Mouse (Mus musculus): ENCODE measurements around the gene Cetn4.
A peak's percentile ranks its signal among the peaks of the same experiment; 100 is the strongest.

Gene Cetn4

DNA sequence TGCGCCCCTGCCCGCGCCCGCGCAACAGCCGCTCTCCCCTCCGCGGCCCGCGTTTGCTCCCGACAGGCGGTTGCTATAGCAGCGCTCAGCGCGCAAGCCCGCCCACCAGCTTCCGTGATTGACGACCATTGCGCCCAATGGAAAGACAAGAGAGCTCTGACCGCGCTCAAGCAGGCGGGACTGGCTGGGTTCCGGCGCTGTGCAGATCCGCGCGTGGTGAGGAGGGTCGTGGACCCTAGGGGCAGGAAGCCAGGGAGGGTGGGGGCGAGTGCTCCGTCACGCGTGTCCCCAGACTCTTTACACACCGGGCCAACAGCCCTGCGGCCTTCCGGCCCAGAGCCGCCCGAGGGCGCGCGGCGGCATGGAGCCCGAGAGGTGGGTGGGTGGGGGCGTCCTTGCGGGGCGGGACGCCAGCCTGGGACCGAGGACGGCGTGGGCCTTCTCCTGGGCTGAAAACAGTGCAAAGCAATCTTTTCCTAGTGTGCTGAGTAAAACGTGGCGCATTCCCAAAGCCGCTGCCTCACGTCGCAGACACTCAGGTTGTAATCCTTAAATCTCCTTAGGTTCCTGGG is at the start of gene Cetn4, which contains the start of gene Bbs12:
Gene Cetn4, minus strand, starts transcription at position 339 of the 572 bp plus-strand sequence.
Gene Bbs12, plus strand, starts transcription at position 185 of the 572 bp plus-strand sequence.
- DNase-seq (ENCODE audit: low read depth, low spot score): peak; percentile 86

GRCm38 (mm10) chr3:37360729-37361128 is 48.2 kb upstream of the Cetn4 start:
- DNase-seq (ENCODE audit: low read depth, low spot score): no peak

- no peak for DNase-seq (ENCODE audit: low read depth, low spot score)
Measured at GRCm38 (mm10) chr3:37354737-37355136, 42.2 kb upstream of the Cetn4 start.

DNA sequence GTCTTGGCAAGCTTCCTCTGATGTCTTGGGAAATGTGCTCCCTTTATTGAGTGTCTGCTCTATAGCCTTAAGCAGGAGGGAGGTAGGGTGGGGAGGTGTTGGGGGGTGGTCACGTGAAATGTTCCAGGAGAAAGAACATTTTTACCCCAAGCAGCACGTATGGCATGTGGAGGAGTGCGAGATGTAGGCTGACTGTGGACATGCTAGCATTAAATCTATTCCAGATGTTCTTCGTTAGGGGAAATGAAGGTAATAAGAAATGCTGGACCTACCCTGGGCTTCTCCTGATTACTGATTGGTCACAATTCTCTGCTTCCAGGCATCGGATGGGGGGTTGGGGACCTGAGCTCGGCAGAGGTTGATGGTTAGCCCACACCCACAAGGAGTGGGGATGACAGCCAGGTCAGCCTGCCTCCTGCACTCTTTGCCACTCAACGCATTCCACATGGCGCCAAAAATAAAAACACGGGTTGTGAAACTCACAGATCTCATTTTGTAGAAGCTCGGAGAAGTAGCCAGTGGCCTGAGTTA is 41.5 kb upstream of the Cetn4 start:
- DNase-seq (ENCODE audit: low read depth, low spot score): no peak

- DNase-seq (ENCODE audit: low read depth, low spot score): no peak
Measured at GRCm38 (mm10) chr3:37350386-37350785, 37.9 kb upstream of the Cetn4 start.

DNA sequence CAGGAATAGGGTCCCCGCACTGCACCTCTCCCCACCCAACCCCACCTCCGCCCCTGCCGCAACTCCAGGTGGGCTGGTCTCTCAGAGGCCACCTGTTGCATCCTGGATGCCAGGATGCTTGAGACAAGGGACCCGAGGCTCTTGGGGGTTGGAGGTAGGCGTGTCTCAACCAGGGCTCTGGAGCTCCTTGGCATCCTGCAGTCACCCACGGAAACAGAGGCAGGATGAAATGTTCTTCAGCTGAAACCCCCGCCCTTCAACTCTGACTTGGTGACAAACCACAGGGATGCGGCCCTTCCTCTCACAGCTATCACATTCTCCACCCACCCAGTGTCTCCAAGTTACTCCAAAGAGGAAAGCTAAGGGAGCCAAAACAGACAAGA is 36.6 kb upstream of the Cetn4 start:
- DNase-seq (ENCODE audit: low read depth, low spot score): no peak

DNA sequence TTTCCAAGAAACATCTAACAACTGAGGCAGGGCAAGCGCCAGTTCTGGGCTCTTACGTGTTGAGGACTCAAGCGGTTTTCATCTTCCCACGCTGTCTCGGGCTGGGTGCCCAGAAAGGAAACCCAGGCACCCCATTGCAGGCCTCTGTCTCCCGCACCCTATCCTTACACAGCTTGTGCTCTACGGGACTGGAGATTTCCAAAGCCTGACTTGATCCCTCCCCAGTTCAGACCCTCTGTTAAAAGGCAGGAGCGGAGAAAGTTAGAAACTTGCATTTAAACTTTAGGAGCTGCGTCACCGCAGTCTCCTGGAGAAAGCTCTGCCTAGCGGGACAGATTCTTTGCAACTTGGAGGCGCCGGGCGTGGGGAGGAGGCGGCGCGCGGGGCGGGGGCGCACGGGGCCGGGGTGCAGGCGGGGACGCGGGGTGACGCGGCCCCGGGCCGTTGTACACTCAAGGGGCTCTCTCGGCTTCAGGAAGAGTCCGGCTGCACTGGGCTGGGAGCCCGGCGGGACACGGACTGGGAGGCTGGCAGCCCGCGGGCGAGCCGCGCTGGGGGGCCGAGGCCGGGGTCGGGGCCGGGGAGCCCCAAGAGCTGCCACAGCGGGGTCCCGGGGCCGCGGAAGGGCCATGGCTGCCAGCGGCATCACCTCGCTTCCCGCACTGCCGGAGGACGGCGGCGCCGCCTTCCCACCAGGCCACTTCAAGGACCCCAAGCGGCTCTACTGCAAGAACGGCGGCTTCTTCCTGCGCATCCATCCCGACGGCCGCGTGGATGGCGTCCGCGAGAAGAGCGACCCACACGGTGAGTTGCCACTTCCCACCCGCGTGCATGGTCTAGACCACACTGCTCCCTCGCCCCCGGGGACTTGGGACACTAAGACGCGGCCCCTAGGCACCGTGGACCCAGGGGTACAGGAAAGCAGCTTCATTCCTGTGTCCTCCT is 36.0 kb upstream of the Cetn4 start, which contains the start of gene Fgf2:
Gene Fgf2, plus strand, starts transcription at position 126 of the 945 bp plus-strand sequence.
- DNase-seq (ENCODE audit: low read depth, low spot score): no peak

DNA sequence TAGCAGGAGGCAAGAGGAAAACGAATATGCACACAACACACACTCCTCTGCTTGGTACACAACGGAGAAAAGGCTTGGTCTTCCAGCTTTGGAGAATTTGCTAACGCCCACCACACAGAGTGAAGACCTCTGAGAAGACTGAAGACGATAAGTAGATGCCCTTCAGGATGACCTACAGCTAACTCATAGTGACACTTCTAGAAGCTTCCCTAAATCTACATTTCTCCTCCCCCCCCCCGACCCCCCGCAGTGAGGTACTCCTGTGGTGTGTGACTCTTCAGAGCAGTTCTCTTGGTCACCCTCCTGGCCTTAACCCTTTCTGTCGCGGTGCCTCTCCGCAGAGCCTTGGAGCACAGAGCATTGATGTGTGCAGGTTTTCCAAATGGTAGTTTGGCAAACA is 35.2 kb upstream of the Cetn4 start:
- no peak for DNase-seq (ENCODE audit: low read depth, low spot score)

DNA sequence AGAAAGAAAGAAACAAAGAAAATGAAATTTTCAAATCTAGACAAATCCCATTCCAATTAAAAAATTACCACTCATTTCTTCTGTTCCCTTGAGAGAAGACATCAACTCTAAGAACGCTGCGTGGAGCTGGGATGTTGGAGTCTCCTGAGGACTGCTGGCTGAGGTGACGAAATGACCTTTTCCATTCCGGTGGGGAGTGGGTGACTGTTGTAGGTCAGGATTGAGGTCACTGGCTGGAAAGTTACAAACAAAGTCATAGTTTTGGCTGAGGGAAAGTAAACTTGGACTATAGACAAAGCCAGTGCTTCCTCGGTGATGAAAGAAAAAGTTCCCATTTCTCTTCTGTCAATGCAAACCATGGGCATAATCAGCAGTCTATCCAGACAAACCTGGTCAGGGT is 30.3 kb upstream of the Cetn4 start:
- DNase-seq (ENCODE audit: low read depth, low spot score): no peak

DNA sequence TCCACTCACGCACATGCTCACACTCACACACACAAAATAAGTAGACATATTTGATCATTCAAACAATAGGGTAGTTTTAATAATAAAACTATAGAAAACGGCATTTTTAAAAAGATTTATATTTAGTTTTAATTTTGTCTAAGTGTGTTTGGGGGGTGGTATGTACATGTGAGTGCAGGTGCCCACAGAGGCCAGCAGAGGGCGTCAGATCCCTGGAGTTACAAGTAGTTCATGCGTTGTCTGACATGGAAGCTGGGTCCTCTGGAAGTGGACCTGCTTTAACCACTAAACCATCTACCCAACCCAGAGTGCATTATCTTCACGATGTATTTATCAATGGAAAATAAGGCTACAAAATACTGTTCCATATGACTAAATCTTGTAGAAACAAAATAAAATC is 28.6 kb upstream of the Cetn4 start:
- no peak for DNase-seq (ENCODE audit: low read depth, low spot score)

- DNase-seq (ENCODE audit: low read depth, low spot score): no peak
Measured at GRCm38 (mm10) chr3:37334053-37334452, 21.5 kb upstream of the Cetn4 start.

GRCm38 (mm10) chr3:37331999-37332449 is 19.5 kb upstream of the Cetn4 start:
- no peak for DNase-seq (ENCODE audit: low read depth, low spot score)

DNA sequence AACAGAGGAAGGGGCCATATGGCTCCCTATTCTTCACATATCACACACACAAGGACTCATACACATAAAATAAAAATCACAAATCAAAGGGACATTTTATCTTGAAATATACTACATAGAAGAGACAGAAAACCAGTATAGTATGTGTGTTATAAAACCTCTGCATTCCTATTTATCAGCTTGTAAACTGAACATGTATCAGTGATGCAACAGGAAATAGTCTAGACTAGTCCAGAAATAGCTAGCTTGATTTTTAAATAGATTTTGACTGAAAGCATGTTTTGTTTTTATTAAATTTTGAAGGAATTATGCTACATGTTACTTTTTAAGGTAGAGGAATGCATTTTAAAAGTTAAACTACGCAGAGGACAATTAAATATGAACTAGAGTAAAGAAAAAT is 17.5 kb upstream of the Cetn4 start:
- DNase-seq (ENCODE audit: low read depth, low spot score): no peak

- no peak for DNase-seq (ENCODE audit: low read depth, low spot score)
Measured at GRCm38 (mm10) chr3:37328489-37328888, 16.0 kb upstream of the Cetn4 start.

- no peak for DNase-seq (ENCODE audit: low read depth, low spot score)
Measured at GRCm38 (mm10) chr3:37326627-37327026, 14.1 kb upstream of the Cetn4 start.

DNA sequence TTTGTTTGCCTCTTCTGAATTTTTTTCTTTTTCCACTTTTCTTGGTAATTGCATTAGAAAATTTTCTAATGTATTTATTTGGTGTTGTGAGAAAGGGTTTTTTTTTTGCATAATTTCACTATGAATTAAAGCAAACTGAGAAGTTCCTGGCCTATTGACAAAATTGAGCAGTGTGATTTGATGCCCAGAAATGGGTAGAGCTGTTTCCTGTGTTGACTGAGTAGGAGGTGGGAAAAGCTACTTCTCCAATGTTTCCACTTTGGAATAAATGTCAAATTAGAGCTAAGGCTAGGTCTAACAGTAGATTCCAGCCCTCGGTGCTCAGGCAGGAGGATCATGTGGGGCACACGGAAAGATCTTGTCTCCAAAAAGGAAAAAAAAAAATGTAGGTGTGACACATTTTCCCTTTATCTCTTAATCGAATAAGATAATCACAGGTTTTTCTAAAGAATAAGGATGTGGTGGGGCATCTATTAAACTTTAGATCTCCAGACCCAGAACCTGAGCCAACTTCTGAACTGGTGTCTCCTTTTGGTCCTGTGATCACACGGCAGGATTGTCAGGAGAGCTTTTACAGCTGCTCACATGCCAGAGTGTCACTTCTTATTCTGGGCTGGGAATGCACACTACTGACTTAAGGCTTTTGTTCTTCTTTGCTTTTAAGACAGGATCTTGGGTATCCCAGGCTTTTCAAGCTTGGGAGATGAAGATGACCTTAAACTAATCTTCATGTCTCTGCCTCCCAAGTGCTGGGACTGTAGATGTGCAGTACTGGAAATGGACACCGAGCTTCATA is 13.0 kb upstream of the Cetn4 start:
- no peak for DNase-seq (ENCODE audit: low read depth, low spot score)

DNA sequence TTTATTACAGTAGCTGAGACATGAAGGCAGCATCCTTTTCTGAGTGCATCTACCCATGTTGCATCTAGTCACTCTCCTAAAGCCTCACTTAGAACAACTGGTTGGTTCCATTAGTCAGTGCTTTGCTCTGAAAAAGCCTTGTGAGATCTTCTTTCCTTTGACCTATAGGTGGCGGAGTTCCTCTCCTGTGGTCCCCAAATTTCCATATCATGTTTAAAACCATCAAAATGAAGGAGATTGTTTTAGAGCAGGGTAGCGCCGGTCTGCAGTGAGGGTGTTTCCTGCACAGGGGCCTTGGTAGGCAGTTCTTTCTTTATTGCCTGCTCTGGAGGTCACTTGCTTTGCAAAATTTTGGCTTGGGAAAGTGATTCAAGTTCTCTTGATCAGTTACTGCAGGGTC is 11.8 kb upstream of the Cetn4 start:
- no peak for DNase-seq (ENCODE audit: low read depth, low spot score)

DNA sequence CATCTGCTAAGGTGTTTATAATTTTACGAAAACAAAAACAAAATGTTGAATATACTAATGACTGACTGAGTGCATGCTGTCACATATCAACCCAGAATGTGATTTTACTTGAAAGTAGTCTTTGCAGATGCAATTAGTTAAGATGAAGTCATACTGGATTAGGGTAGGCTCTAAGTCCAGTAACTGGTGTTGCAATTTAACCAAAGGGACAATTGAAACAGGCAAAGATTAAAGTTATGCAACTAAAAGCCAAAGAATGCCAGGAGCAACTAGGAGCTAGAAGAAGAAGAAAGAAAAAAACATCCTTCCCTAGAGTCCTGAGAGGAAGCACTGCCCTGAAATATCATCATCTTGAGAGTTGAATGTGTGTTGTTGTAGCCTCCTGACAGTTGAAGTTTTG is 3.7 kb upstream of the Cetn4 start:
- DNase-seq (ENCODE audit: low read depth, low spot score): no peak

DNA sequence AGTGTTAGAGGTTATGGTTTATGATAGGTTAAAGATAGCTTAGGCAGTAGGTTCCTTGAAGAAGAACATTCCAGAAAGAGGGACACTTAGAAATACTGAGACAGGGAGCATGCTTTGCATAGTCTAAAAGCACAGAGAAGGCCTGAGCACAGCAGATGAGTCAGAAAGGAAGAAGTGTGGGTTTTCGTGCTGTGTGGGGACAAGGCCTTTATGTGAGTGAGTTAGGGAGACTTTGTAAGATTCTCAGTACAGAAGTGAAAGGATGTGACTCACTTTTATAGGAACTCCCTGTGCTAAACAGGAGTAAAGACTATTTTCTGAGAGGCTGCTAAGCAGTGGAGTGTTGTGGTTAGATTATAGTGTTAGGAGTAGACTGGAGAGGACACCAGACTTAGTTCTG is 863 bp upstream of the Cetn4 start:
- no peak for DNase-seq (ENCODE audit: low read depth, low spot score)

DNA sequence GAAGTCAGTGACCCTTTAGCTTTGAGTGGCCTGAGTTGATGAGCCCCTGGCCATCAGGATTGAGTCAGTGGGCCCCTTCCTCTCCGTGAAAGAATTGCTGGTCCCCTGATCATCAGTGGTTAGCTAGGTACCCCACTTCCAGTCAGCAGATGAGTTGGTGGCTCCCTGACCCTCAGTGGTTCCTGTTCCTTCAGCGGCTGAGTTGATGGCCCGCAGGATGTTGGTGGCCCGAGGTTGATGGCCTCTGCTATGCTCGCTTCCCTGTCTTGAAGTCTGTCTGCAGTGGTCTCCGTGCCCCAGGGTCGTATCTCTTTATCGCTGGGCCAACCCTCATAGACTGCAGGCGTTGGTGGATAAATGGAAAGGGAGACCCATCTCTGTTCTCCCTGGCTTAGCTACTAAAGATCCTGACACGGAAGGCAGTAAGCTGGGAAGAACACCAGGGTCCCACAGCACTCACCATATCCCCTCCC is 575 bp downstream of the Cetn4 start:
- DNase-seq (ENCODE audit: low read depth, low spot score): no peak

DNA sequence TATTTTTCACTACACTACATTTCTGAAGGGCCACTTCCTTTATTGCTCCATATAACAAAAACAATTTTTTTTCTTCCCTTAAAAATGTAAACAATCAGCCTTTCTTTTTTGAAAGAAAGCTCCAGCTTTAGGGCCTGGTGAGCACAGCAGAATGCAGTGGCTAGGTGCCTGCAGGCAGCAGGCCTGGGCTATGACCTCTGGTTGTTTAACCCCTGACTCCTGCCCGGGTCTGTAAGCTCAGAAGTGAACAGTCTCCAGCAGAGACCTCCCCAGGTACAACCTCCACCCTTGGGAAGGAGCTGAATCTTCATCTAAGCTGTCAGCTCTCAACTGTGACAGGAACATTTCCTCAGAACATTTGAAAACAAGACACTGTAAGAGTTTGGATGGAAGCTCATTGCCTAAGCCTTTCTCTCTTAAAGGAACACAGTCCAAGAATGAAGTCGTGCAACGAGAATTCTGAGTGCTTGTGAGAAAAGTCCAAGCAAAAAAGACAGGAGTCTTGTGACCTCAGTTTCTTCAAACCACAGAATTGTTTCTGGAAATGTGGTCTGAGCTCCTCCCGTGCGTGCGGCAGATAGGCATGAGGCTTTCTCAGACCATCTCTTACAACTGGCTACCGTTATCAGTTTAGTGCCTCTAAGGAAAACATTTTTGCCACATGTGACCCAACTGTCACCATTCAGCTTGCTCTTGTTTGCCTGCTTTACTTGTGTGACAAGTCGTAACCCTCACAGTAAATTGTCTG is 8.9 kb downstream of the Cetn4 start:
- DNase-seq (ENCODE audit: low read depth, low spot score): no peak

Measured in c-Kit-negative CD71-positive TER-119-positive erythroid progenitor cells, embryonic 14.5 days (primary cell).